Mouse (Mus musculus): ENCODE data around the gene Tex33.

Gene Tex33

GRCm38 (mm10) chr15:78395478-78395962 is at the start of gene Tex33:
TSS of gene Tex33 (minus strand) at chr15:78395912.
- no peak for DNase-seq (ENCODE audit: low spot score)

DNA sequence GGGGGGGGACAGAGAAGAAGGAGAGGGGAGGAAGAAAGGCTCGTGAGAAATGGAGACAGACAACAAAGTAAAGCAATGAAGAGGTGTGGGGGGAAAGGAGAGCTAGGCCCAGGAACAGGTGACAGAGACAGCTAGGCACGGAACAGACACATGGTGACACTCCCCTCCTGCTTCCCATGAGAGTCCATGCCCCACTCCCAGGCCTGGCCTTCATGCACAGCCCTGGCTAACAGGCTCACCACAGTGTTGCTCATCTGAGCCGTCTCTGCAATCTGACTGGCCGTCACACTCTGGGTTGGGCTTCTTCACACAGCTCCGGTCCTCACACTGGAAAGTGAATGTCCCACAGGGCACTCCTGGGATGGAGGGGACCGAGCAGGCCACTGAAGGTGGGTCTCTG is 48.1 kb upstream of the Tex33 start:
- DNase-seq (ENCODE audit: low spot score): no peak

GRCm38 (mm10) chr15:78442231-78442630 is 46.5 kb upstream of the Tex33 start:
- no peak for DNase-seq (ENCODE audit: low spot score)

DNA sequence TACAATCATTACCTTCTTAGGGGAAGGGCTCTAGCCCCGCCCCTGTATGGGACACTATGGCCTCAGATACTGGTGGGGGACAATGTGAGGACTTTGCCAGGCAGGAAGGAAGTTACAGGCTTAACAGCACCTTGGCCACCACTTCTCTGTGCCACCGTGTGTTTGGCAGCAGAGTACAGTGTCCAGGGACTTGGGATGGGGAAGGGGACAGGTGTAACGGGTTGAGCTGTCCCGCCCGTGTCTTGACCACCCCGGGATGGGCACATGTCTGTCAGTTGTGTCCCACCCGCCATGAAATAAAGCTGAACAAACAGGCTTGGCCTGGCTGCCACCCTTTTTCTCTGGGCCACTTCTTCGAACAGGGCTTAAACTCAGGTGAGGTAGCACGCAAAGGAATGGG is 43.3 kb upstream of the Tex33 start:
- no peak for DNase-seq (ENCODE audit: low spot score)

- DNase-seq (ENCODE audit: low spot score): no peak
Measured at GRCm38 (mm10) chr15:78438505-78438904, 42.8 kb upstream of the Tex33 start.

- no peak for DNase-seq (ENCODE audit: low spot score)
Measured at GRCm38 (mm10) chr15:78438018-78438394, 42.3 kb upstream of the Tex33 start.

GRCm38 (mm10) chr15:78437237-78438017 is 41.7 kb upstream of the Tex33 start:
- DNase-seq (ENCODE audit: low spot score): peak; percentile 43

DNA sequence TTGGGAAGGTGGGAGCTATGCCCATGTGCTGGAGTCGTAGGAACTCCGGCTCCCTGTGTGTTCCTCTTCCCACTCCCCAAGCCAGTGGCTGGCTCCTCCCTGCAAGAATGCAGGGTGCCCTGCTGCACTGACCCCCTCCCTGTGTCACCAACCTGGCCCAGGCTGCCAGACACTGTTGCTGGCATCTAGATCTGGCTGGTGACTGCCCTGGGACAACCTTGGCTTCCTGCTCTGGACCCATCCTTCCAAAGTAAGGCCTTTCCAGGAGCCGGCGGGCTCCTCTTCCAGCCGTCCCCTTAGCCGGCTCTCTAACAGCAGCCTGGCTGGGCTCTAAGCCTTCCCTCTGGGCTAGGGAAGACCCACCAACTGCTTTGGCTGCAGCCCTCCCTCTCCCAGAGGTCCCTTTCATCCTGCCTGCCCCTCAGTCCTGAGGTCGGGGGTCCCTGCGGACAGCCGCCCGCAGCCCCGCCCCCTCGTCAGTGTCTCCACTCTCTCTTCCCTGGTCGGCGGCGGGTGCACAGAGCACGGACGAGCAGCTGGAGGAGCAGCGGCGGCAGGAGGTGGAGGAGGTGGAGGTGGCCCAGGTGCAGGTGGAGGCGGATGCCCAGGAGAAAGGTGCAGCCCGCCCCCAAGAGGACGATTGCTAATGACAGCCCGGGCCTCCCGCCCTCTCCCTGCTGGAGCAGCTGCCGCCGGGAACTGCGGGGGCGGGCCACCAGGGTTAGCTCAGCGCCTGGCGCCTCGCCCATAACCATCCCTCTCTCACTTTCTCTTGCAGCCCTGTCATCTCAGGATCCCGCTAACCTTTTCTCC is 40.9 kb upstream of the Tex33 start:
- DNase-seq (ENCODE audit: low spot score): peak; percentile 84

DNA sequence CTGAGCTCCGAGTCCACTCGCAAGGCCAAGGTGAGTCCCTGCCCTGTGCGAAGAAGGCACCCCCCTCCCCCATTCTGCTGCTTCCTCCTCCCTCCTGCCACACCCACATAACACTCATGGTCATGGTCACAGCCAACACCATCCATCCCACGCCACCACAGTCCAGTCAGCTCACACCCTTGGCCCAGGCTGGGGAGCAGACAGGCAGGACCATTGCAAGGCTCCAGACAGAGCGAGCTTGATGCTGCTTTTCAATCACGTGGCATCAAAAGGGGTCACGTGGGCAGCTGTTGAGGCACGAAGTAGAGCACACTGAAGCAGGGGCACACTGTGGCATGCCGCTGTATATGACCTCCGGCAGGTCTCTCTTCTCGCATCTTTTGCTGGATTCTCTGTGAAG is 40.0 kb upstream of the Tex33 start:
- DNase-seq (ENCODE audit: low spot score): no peak

GRCm38 (mm10) chr15:78434896-78435520 is 39.3 kb upstream of the Tex33 start:
- no peak for DNase-seq (ENCODE audit: low spot score)

DNA sequence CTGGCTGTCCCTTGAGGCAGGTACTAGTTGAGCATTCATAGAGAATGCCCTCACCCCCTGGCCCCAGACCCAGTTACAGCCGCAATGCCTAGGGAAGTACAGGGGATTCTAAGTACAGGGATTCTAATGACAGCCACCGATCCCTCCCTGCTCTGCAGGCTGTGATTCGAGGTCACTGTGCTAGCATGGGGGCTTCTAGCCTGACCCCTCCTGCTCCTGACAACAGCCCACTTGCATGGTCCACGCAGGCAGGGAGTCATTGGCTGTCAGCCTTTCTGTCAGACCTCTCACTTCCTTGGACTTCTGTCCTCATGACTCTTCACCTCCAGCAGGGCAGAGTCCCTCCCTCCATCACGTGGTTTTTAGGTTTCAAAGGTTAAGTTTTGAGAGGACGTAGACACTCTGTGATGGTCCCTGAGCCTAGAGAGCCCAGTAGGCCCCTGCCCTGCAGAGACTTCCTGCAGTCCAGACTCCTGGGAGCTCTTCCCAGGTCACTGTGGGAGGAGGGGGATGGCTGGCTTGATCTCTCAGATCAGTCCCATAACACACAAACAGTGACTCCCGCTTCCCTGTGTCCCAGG is 35.9 kb upstream of the Tex33 start:
- DNase-seq (ENCODE audit: low spot score): no peak

DNA sequence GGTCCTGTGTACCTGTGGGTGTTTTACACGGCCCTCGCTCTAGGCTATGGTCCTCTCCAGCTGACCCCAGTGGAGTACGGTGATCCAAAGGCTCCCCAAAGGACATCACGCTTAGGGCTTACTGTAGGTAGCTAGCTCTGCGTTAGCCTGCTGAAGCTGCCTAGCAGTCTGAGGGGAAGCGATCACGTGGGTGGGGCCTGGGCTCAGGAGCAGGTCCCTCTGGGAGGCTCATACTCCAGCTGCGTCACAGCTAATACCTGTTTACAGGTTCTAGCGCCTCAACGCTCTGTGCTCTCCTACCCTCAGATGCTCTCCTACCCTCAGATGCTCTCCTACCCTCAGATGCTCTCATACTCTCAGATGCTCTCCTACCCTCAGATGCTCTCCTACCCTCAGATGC is 35.2 kb upstream of the Tex33 start:
- no peak for DNase-seq (ENCODE audit: low spot score)

- DNase-seq (ENCODE audit: low spot score): no peak
Measured at GRCm38 (mm10) chr15:78429871-78430622, 34.3 kb upstream of the Tex33 start.

GRCm38 (mm10) chr15:78429139-78429459 is 33.4 kb upstream of the Tex33 start:
- DNase-seq (ENCODE audit: low spot score): no peak

GRCm38 (mm10) chr15:78428391-78429138 is 32.9 kb upstream of the Tex33 start, which contains the start of gene Kctd17:
TSS of gene Kctd17 (plus strand) at chr15:78428564.
- peak; percentile 59 for DNase-seq (ENCODE audit: low spot score)

GRCm38 (mm10) chr15:78425230-78425629 is 29.5 kb upstream of the Tex33 start:
- no peak for DNase-seq (ENCODE audit: low spot score)

DNA sequence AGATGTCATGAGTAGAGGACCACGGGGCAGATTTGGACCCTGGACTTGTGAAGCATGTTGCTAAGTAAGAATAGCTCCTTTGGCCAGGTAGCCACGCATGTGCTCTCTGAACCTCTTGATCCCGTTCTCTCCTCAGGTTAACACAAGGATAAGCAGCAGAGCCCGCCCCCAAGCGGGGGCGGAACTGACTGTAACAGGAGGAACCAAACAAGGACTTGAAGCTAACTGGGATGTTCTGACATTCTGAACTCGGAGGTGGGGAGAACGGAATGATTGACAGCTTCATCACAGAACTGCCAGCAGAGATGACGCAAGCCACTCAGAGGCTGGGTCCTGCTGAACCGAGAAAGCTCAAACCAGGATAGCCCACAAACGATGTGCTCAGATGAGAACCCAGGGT is 28.8 kb upstream of the Tex33 start:
- no peak for DNase-seq (ENCODE audit: low spot score)

- DNase-seq (ENCODE audit: low spot score): peak; percentile 91
Measured at GRCm38 (mm10) chr15:78422046-78422956, 26.6 kb upstream of the Tex33 start.

DNA sequence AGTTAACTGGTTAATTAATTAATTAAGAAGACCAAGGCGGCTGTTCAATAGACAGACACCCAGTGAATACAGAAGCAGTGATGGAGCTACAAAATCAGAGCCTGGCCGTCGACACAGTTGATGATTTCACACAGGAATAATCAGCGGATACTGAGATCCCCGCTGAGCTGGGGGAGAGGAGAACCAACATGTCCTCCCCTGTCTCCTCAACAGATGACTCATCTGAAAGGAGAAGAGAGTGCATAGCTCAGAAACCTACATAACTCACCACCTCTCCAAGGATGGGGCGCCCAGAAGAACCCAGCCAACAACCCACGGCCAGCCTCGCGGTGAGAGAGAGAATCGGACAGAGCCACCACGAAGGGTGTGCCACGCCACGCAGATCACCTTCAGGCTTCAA is 24.7 kb upstream of the Tex33 start:
- DNase-seq (ENCODE audit: low spot score): no peak

DNA sequence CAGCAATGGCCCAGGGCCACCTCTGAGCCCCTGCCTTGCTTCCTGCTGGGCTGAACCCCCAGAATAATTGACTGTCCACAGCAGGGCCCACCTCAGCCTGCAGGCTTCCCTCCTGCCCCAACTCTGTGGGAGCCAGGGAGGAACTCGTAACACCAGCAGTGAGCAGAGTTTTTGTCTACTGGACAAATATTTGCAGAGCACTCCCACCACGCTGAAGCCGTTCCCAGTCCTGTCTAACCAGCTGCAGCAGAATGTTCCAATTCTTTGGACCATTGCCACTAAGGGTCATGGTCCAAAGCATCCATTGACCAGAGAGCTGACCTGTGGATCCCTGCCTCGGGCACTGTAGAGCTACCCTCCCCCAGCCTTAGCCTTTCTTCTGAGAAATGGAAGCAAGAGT is 21.2 kb upstream of the Tex33 start:
- DNase-seq (ENCODE audit: low spot score): peak; percentile 37

Measured in urinary bladder, postnatal 25 days (tissue).